Mouse (Mus musculus) spleen, adult 18-20 months (tissue): ENCODE results near the gene Ptk6.
"Not testable (repeated sequence)": the region's sequence is repeated elsewhere in the genome, so short reads cannot be mapped to it uniquely, and the experiment has no call there.

Source experiments
- DNase-seq, 2 experiments: peaks; one replicate each; pipeline ENCODE4 v3.0.0; 2022; ENCODE audit warnings: mixed read lengths in 2 of 2

Gene Ptk6

DNA sequence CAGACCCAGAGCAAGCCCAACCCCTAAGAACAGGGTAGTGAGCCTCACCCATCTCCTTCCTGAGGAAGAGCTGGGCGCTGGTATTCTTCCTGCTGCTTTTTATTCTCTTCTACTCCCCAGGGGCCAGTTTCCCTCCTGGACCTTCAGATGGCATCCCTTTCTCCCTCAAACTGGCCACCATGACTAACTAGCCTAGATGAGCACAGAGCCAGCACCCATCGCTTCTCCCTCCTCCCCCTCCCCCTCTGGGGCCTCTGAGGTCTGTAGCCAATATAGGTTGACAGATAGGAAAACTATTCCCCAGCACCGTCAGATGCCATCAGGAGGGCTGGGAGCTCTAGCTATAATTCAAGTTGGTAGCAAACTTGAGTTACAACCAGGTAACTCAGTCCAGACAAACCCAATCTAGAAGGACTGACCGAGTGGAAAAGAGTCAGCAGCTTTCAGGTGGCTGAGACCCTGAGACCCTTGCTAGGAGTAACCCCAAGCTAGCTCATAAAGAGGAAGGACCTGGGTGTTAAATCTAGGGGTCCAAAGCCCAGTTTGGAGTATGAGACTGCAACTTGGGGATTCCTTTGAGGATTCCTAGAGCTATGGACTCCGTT is 16.4 kb upstream of the Ptk6 start:
- no peak for DNase-seq

DNA sequence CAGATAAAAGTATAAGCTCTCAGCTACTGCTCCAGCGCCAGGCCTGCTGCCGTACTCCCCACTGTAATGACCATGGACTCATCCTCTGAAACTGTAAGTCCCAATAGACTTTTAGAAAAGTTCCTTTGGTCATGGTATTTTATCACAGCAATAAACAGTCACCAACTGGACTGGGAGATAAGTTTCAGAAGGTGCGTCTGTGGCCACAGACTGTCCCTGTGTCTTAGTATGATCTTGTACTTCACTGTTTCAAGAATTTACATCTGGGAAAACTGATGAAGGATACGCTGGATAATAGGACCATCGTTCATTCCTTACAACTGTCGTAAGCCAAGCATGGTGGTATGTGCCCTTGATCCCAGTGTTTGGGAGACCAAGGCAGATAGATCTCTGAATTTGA is 13.4 kb upstream of the Ptk6 start:
- DNase-seq: no peak

DNA sequence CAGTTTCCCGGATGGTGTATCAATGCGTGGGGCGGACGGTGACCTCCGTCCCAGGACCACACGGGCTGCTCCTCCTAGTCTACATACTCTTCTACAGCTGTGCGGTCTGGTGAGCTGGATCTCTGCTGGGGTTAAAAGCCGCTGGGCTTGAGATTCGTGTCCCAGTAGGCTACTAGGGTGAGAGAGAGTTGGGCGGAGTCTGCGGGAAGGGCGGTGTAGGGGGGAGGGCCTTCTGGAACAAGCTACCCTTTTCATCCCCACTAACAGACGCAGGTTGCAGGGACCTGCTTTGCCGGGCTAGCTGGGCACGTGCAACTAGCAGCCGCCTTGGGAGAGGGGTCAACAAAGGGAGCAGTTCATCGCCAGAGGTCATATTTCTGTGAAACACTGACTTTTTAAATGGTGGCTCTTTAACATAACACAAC is 10.4 kb upstream of the Ptk6 start, which contains the start of gene Srms:
TSS of gene Srms (minus strand) at position 165 of the 425 bp plus-strand sequence.
- DNase-seq: peak in 1 of 2 experiments; percentile 59

DNA sequence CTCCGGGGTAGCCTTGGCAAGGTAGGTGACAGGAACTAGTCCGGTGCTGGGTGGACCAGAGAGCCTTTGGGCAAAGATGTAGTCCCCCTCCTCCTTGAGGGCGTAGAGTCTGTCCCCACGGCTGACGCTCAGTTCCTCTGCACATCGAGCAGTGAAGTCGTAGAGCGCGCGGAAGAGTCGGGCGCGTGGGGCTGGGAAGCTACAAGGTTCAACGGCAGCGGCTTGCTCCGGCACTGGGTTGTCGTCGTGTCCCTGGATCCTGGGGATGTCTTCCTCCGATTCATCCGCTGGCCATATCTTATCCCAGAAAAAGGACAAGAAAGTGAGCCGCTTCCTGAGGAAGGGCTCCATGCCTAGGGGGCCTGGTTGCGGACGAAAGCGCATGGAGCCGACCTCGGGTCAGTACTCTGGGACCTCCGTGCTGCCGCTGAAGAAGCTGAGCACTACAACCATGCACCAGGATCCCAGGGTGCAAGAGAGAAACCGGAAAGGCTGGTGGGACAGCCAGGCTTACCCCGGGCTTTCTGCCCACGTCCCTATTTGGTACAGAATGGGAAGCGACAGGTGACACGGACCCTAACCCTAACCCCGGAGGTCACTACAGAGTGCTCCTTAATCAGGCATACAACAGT is 9.9 kb upstream of the Ptk6 start:
- peak in 1 of 2 experiments; percentile 42 for DNase-seq

DNA sequence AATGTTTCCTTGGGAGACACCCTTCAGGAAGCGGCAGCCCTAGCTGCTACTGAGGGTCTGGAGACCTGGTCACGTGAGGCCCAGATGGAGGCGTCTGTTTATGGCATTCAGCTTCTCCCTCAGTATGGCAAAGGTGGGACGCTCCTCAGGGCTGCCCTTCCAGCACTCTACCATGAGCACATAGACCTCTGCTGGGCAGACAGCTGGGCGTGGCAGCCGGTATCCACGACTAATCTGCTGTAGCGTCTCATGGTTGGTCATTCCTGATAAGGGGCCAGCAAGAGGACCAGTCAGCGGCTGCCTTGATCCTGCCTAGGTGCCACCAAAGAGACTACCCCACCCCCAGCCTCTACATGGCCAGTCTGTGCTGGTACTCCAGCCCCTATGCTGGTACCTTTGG is 3.5 kb upstream of the Ptk6 start:
- no peak for DNase-seq

DNA sequence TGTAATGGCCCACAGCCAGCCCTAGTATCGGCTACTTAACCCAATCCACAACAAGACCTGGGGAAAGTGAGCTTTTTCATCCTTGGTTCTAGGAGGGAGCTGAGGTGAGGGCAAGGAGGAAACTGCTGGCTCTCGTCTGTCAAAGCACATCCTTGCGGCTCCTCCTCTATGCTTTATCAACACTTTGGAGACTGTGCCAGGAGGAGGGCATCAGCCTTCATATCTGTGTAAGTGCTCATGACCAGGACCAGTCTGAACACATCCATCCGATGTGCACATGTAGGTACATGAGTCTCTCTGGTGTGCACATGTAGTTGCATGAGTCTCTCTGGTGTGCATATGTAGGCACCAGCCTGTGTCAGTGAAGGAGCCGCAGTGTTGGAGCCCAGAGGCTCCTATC is 3.1 kb upstream of the Ptk6 start:
- no peak for DNase-seq

DNA sequence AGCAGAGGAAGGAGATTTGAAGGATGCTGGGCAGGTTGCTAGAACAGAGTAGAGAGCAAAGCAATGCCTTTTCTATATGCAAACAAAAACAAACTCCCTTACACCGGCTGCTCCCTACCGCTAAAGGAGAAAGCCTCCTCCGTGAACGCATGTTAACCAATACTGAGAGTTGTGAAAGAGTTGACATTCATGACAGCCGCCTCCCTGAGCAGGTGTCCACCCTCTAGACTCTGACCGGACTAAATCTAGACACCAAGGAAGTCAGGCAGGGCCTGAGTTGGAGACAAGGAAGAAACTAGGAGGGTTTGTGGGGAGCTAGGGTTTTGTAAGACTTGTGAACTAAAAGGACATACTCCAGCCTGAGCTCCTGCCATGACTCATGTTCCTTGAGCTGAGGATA is 297 bp upstream of the Ptk6 start:
- no peak for DNase-seq

DNA sequence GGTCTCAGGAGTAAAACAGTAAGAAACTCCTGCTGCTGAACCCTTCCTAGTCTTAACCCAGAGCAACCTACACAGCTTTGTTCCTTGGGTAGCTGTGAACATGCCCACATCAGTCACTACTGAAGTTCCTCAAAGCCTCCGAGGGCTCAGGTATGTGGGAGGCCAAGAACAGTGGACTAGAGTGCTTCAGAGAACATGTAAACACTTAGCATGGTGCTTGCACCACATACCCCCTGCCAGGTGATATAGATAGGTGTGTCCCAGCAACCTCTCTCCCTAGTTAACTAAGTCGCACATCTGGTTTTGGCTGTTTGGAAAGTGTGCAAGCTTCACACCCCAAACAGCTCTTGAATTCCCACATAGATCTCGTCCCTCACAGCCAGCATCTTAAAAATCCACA is 983 bp downstream of the Ptk6 start:
- DNase-seq: no peak

DNA sequence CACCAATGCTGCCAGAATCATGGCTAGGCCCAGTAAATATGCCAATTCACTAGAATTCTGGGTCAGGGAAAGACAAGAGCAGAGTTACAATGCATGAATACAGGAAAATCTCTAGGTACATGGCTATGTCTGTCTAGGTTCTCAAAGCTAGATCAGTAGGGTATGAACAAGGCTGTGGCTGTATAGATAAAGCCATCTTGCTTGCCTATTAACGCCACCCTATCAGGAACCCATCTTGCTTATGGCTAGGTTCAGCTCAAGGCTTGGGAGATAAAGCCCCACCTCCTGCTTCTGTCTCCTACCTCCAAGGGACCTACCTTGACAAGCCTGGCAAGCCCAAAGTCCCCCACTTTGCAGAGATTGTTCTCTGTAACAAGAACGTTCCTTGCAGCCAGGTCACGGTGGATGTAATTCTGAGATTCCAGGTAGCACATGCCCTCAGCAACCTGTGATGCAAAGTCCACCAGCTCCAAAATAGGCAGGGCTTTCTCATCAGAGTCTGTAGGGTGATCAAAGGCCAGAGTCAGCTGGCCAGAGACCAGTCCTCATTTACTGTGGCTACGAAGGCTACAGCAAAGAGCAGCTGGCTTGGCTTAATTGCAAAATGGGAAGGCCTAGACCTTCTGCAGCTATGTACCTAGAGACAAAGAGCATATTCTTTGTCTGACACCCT is 5.8 kb downstream of the Ptk6 start:
- no peak for DNase-seq

DNA sequence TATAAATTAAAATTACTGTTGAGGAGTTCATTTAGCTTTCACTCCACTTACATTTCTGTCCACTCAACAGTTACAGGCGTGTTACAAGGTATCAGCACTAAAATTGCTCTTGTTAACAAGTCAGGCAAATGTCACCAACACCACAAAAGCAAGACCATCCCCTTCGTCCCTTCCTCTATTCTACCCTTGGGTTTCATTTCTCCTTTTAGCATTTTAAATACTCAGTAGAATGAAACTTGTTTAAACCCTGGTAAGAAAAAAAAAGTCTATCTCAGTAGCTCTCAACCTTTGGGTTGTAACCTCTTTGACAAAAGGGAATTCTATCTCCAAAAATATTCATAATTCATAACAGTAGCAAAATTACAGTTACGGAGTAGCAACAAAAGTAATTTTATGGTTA is 9.5 kb downstream of the Ptk6 start:
- no peak for DNase-seq

DNA sequence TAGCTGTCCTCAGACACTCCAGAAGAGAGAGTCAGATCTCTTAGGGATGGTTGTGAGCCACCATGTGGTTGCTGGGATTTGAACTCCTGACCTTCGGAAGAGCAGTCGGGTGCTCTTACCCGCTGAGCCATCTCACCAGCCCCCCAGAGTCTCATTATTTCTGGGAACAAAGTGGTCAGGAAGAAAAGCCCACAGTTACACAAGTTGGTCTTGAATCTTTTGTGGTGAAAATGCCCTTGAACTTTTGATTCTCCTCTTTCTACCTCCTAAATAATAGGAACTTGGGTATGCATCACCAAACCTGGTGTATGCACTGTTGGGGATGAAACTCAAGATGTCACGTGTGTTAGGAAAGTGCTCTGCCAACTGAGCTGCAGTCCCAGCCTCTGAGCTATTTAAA is 10.7 kb downstream of the Ptk6 start:
- no peak for DNase-seq

DNA sequence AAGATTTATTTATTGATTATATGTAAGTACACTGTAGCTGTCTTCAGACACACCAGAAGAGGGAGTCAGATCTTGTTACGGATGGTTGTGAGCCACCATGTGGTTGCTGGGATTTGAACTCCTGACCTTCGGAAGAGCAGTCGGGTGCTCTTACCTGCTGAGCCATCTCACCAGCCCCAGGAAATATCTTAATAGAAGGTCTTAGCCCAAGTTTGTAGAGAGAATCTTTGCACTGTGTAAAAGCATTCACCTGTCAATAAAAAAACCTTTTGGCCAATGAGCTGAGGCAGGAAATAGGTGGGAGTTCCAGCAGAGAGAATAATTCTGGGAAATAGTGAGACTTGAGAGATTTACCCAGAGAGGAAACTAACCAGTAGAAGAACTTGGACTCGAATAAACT is 11.2 kb downstream of the Ptk6 start:
- not testable (repeated sequence) for DNase-seq

DNA sequence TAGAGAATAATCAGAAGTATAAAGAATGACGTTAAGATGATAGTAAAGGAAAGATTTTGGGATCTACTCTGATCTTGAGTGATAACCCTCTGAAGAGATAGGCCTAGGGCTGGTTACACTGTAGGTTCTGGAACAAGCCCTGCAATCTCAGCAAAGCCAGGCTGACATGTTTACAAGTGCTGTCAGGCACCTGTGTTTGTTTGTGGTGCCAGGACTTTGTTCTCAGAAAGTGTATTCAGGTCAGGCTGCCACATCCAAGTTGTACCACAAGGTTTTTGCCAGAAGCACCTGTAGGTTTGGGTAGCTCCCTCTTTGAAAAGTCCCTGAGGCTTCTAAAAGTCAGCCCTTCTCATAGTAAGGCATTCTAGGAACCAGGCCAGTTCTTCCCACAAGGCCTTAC is 13.3 kb downstream of the Ptk6 start:
- no peak for DNase-seq

DNA sequence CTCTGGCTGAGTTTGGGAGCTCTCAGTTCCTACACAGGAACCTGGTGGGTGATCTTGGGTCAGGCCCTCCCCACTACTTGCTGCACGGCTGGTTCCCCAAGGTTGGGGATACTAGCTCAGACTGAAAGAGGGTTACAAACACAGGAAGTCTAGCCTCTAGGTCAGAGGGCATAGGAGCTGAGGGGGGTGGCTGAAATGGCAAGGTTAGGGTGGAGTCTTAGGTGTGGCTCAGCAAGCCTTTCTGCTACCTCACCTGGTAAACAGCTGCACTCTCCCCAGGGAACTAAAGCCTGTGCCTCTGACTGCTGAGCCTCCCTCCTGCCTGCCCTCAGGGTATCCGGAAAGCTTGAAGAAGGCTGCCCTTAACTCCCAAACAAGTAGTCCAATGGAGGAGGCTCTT is 13.9 kb downstream of the Ptk6 start:
- peak; percentile 53 to 64 for DNase-seq

DNA sequence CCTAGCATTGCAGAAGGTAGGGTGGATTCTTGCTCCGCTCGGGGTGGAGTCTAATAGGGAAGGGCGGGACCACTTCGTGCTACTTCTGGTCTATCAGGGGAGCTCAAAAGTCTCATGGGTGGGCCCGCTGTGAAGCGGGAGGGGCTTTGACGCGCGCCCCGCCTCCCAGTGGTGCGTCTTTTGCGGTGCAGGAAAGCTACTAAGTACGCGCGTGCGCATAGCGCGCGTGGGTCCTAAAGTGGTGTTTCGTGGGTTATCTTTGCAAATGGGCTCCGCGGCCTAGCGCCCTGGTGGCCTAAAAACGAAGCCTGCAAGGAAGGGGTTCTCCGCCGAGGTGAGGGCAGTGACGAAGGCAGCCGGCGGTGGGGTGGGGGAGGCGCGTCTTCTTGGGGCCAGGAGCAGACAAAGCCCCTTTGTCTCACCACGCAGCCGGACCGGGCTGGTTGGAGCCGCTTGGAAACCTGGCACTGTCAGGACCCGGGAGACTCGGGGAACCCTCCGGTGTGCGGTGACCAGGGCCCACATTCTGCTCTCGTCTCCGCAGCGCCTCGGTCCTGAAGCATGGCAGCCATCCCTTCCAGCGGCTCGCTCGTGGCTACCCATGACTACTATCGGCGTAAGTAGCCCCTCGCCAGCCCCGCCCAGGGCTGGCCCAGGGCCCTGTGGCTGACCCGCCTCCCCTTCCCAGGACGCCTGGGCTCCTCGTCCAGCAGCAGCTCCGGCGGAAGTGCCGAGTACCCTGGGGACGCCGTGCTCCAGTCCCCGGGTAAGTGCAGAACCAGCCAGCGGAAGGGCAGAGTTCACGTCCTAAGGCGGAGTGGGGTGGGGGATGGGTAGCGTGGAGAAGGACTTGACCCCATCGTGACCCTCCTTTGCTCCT is 15.2 kb downstream of the Ptk6 start, which contains the start of gene Ppdpf:
TSS of gene Ppdpf (plus strand) at position 127 of the 880 bp plus-strand sequence.
- peak; percentile 95 to 96 for DNase-seq

DNA sequence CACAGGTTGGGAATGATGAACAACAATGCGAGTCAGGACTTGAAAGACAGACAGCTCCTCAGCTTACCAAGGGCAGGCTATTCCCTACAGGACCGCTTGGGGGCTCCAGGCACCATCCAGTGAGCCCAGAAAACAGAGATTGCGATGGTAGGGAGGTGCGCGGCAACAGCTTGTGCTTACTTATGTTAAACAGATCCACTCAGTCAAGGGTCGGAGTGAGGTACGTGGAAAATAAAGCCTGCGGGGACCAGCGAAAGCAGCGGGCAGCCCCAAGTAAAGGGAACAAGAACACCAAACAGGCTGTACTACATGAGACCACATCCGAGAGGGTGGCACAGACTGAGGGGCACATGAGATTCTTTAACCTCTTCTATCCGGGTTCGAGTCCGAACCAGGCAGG is 16.0 kb downstream of the Ptk6 start:
- DNase-seq: peak; percentile 82 to 86

DNA sequence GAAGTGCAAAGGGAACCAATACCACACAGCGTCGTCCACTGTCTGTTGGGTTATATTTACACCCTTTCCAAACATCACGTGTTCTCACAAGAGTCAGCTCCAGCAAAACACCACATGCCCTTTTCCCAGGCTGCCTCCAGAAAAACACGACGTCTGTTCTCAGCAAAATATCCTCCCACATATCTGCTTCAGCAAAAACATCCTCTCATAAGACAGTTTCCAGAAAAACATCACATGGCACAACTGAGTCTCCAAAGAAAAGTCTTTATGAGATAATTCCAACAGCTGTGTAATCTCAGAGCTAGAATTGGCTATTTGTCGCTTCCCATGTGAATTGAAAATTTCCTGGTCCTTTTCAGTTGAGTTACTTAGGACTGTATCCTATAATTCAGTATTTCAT is 21.7 kb downstream of the Ptk6 start:
- DNase-seq: no peak

DNA sequence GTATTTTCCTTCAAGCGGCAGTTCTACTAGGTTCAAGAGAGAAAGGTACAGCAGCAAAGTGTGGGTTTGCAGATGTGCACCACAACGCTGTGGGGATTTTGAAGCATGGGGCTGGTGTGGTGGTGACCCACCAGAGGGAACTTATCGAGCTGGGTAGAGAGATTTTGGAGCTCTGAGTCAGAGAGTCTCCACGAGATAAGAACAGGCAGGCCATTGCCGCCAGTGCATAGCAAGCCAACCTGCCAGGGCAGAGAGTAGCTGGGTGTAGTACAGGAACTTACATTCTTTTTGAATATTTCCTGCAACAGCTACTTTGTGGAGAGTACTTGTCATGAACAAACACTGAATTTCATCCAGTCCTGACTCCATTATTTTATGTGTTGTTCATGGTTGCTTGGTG is 24.1 kb downstream of the Ptk6 start:
- DNase-seq: no peak

DNA sequence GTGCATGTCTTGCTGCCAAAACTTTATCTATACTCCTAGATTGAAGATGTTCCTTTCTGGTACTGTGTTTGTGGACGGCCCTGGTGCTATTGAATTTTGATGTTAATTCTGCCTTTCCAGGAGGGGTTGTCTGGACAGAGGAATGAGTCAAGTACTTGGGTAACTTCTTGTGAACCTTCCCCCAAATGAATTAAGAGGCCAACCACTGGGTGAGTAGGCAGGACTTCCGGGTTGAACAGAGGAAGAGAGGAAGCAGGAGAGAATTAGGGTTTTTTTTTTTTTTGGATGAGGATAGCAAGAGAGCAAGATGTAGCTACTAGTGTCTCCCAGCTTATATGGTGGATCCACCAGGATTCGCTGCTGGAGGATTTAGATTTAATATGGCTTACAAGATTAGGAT is 24.6 kb downstream of the Ptk6 start:
- no peak for DNase-seq

DNA sequence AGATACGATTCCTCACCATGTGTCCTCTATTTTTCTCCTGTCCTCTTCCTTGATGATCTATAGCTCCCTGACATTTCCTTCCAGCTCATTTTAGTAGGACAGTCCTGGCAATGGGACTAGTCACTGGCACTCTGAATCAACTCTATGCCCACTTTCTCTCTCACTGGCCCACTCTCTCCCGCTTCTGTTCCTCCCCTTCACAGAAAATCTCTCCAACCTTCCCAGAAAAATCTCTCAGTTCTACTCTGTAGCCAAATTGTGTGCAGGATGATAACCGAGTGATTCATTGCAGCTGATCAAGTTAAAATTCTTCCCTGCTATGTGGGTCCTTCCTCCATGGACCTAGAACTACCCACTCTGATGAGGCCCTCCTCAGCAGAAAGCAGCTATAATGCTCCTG is 27.9 kb downstream of the Ptk6 start:
- no peak for DNase-seq

DNA sequence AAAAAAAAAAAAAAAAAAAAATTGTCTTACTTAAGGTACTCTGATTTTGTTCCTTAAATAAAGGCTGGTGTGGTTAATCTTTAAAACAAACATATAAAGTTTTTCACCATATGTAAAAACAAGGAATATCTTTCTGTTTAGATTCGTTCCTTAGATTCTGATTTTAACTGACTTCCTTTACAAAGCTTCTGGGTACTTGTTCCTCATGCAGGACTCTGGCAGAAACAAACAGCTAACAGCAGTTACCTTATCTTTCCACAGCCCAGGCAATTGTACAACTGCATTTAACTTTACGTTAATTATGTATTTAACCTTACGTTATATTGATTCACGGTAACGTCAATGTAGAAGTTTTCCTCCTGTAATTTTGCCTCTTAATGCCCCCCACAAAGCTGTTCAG is 36.1 kb downstream of the Ptk6 start:
- DNase-seq: no peak

DNA sequence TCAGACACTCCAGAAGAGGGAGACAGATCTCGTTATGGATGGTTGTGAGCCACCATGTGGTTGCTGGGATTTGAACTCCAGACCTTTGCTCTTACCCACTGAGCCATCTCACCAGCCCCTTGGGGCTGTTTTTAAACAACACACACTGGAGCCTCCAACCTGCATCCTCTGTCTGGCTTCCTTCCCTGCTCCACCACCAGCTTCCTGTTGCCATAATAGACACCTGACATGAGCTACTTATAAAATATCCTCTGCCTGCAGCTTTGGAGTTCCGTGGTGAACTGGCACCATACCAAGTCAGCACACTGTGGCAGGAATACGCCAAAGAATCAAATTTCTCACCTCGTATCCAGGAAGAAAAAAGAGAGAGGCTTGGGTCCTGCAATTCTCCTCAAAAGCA is 41.8 kb downstream of the Ptk6 start:
- no peak for DNase-seq

DNA sequence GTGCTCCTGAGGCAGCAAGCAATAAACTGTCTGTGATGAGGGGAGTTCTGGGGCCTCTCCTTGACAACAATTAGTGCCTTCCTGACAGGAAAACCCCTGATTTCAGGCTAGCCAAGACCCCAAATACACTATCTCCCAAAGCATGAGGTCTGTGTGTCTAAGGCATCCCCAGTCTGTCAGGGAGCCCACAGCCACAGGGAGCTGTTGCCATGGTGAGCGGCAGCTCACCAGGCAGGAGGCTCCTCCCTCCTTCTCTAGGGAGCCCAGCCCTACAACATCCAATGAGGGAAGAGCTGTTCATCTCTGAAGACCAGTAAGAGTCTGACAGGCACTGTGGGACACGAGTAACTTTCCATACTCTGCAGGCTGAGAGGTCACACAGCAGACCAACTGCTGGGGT is 42.8 kb downstream of the Ptk6 start:
- no peak for DNase-seq
